Mouse (Mus musculus): ENCODE data around the gene Ankdd1a. TPM values are rescaled to one million over a fixed set of nuclear protein-coding genes. Genes with fewer than 3 reads are reported as not detected.

Ankdd1a gene
- total and polyA plus RNA-seq, 3 experiments = not detected

GRCm38 (mm10) chr9:65492351-65492750 lies 27.6 kb downstream of the Ankdd1a start:
- TF ChIP-seq GABPA (IDR thresholded peaks at IDR 0.05; ENCODE audit: insufficient replicate concordance, low read depth, low read length) (no peak), MAFK (IDR thresholded peaks at IDR 0.05; ENCODE audit: insufficient replicate concordance, low read length) (no peak), ZNF384 (IDR thresholded peaks at IDR 0.05; ENCODE audit: low read depth, low read length) (no peak), JUN (IDR thresholded peaks at IDR 0.05; ENCODE audit: insufficient read depth, low read depth, low read length) (no peak), MEF2A (IDR thresholded peaks at IDR 0.05; ENCODE audit: borderline replicate concordance, low read depth, low read length) (no peak), USF1 (IDR thresholded peaks at IDR 0.05; ENCODE audit: low read depth, low read length) (no peak), CHD2 (IDR thresholded peaks at IDR 0.05; ENCODE audit: low read length) (no peak)
- Histone ChIP-seq H3K4me2 (ENCODE audit: insufficient read depth, low read depth, poor library complexity, severe bottlenecking) (no peak overlapping the region), H3K79me2 (replicated peaks; ENCODE audit: control insufficient read depth, extremely low read depth, insufficient read depth, poor library complexity, severe bottlenecking) (no peaks in the 10 kb centered on the region), H3K4me3 (replicated peaks in 1 of 3; ENCODE audit: low read depth in 2 of 3, low read length in 2 of 3, poor library complexity in 1 of 3) (no peak overlapping the region), H3K27me3 (replicated peaks) (no peaks in the 10 kb centered on the region), H3K9me3 (replicated peaks; ENCODE audit: low read length) (no peaks in the 10 kb centered on the region), H3K9ac (ENCODE audit: insufficient read depth, low read depth) (no peak overlapping the region), H3K36me3 (replicated peaks in 1 of 2; ENCODE audit: control insufficient read depth in 1 of 2, insufficient read depth in 1 of 2, low read length in 1 of 2) (peaks cover 0 to 18% of the 10 kb centered on the region in 2 experiments), H3K4me1 (ENCODE audit: control insufficient read depth in 1 of 2, insufficient read depth in 2 of 2) (peaks cover 0 to 8% of the 10 kb centered on the region in 2 experiments; a peak in 1 of 4 replicates), H3K27ac (ENCODE audit: insufficient read depth, low read depth) (no peak overlapping the region)
- in situ Hi-C loops (cut with MboI; ENCODE audit: low pct_ligation_motif_present, low pct_unique_long_range_greater_than_20kb, low sequenced_read_pairs) = no loop called here
- DNase-seq (ENCODE audit: extremely low read depth) = no peak
- dilution Hi-C loops (cut with MboI; ENCODE audit: extremely low pct_ligation_motif_present, extremely low pct_unique_long_range_greater_than_20kb, low sequenced_read_pairs) = no loop called here

- no peak for TF ChIP-seq TCF12 (IDR thresholded peaks at IDR 0.05; ENCODE audit: low read depth, low read length)
- no peak for TF ChIP-seq ZMIZ1 (IDR thresholded peaks at IDR 0.05; ENCODE audit: low read depth, low read length)
- TF ChIP-seq CHD2 (IDR thresholded peaks at IDR 0.05; ENCODE audit: low read length) = no peak
- dilution Hi-C loops (cut with MboI; ENCODE audit: extremely low pct_ligation_motif_present, extremely low pct_unique_long_range_greater_than_20kb, low sequenced_read_pairs) (no loop called here), in situ Hi-C loops (cut with MboI; ENCODE audit: low pct_ligation_motif_present, low pct_unique_long_range_greater_than_20kb, low sequenced_read_pairs) (no loop called here)
- H3K36me3 ChIP-seq (replicated peaks in 1 of 2; ENCODE audit: control insufficient read depth in 1 of 2, insufficient read depth in 1 of 2, low read length in 1 of 2) = peaks cover 3 to 27% of the 10 kb centered on the region in 2 experiments
- H3K4me2 ChIP-seq (ENCODE audit: insufficient read depth, low read depth, poor library complexity, severe bottlenecking) = no peak overlapping the region
- no peaks in the 10 kb centered on the region for H3K27me3 ChIP-seq (replicated peaks)
- no peak overlapping the region for H3K27ac ChIP-seq (ENCODE audit: insufficient read depth, low read depth)
- no peak overlapping the region for H3K9ac ChIP-seq (ENCODE audit: insufficient read depth, low read depth)
- no peak for DNase-seq (ENCODE audit: extremely low read depth)
- H3K79me2 ChIP-seq (replicated peaks; ENCODE audit: control insufficient read depth, extremely low read depth, insufficient read depth, poor library complexity, severe bottlenecking) = no peaks in the 10 kb centered on the region
- H3K4me3 ChIP-seq (replicated peaks in 1 of 3; ENCODE audit: low read depth in 2 of 3, low read length in 2 of 3, poor library complexity in 1 of 3) = no peak overlapping the region
- no peaks in the 10 kb centered on the region for H3K9me3 ChIP-seq (replicated peaks; ENCODE audit: low read length)
- H3K4me1 ChIP-seq (ENCODE audit: control insufficient read depth in 1 of 2, insufficient read depth in 2 of 2) = peaks cover 0 to 8% of the 10 kb centered on the region in 2 experiments; a peak in 1 of 4 replicates
These were observed 28.5 kb downstream of the Ankdd1a start for GRCm38 (mm10) chr9:65491476-65491875.

GRCm38 (mm10) chr9:65480071-65480470 lies 39.9 kb downstream of the Ankdd1a start:
- TF ChIP-seq E2F4 (IDR thresholded peaks at IDR 0.05; ENCODE audit: insufficient replicate concordance, low read depth, low read length) (no peak), CHD1 (IDR thresholded peaks at IDR 0.05; ENCODE audit: low read depth, low read length) (no peak), SMC3 (IDR thresholded peaks at IDR 0.05; ENCODE audit: low read depth, low read length) (no peak), JUN (IDR thresholded peaks at IDR 0.05; ENCODE audit: insufficient read depth, low read depth, low read length) (no peak), ELF1 (IDR thresholded peaks at IDR 0.05; ENCODE audit: low read depth, low read length) (no peak), RCOR1 (conservative IDR thresholded peaks at IDR 0.05; ENCODE audit: low read depth, low read length) (no peak), USF1 (IDR thresholded peaks at IDR 0.05; ENCODE audit: low read depth, low read length) (no peak), USF2 (conservative IDR thresholded peaks at IDR 0.05; ENCODE audit: low read depth, low read length) (no peak), ZMIZ1 (IDR thresholded peaks at IDR 0.05; ENCODE audit: low read depth, low read length) (no peak), PAX5 (IDR thresholded peaks at IDR 0.05; ENCODE audit: low read length) (no peak)
- H3K27me3 ChIP-seq (replicated peaks) = no peaks in the 10 kb centered on the region
- in situ Hi-C loops (cut with MboI; ENCODE audit: low pct_ligation_motif_present, low pct_unique_long_range_greater_than_20kb, low sequenced_read_pairs) = no loop called here
- no peaks in the 10 kb centered on the region for H3K9me3 ChIP-seq (replicated peaks; ENCODE audit: low read length)
- H3K4me1 ChIP-seq (ENCODE audit: control insufficient read depth in 1 of 2, insufficient read depth in 2 of 2) = 0 out of 4 replicates have a peak, but pooled peaks cover 0 to 3% of the 10 kb centered on the region in 2 experiments
- no peak overlapping the region for H3K27ac ChIP-seq (ENCODE audit: insufficient read depth, low read depth)
- DNase-seq (ENCODE audit: extremely low read depth) = no peak
- H3K4me2 ChIP-seq (ENCODE audit: insufficient read depth, low read depth, poor library complexity, severe bottlenecking) = no peak overlapping the region
- no peak overlapping the region for H3K4me3 ChIP-seq (replicated peaks in 1 of 3; ENCODE audit: low read depth in 2 of 3, low read length in 2 of 3, poor library complexity in 1 of 3)
- peaks cover 52 to 91% of the 10 kb centered on the region in 2 experiments for H3K36me3 ChIP-seq (replicated peaks in 1 of 2; ENCODE audit: control insufficient read depth in 1 of 2, insufficient read depth in 1 of 2, low read length in 1 of 2)
- no peak overlapping the region for H3K9ac ChIP-seq (ENCODE audit: insufficient read depth, low read depth)
- H3K79me2 ChIP-seq (replicated peaks; ENCODE audit: control insufficient read depth, extremely low read depth, insufficient read depth, poor library complexity, severe bottlenecking) = no peaks in the 10 kb centered on the region
- dilution Hi-C loops (cut with MboI; ENCODE audit: extremely low pct_ligation_motif_present, extremely low pct_unique_long_range_greater_than_20kb, low sequenced_read_pairs) = no loop called here

Measured in CH12.LX (cell line).